Mouse (Mus musculus): ENCODE results near the gene Vmn1r35. TPM values are rescaled to one million over a fixed set of nuclear protein-coding genes. Genes with fewer than 3 reads are reported as not detected.
"Not testable (repeated sequence)": the region's sequence is repeated elsewhere in the genome, so short reads cannot be mapped to it uniquely, and the experiment has no call there.

Vmn1r35 gene
- not detected in 2 replicates for polyA plus RNA-seq (2016; fragmentation: Nextera tagmentation; extraction: Ambion mirVana)

- Histone ChIP-seq H3K9ac (no peak within 1 kb of the TSS), H3K36me3 (no peaks in the 10 kb centered on the region), H3K4me3 (no peak within 1 kb of the TSS), H3K27ac (no peak within 1 kb of the TSS), H3K9me3 (no peaks in the 10 kb centered on the region), H3K4me1 (no peaks in the 10 kb centered on the region), H3K27me3 (replicated peaks) (no peaks in the 10 kb centered on the region), H3K4me2 (replicated peaks) (no peak within 1 kb of the TSS)
- WGBS = 83% methylated on average over 3 of the region's 3 CpGs
- no peak for ATAC-seq (ENCODE audit: low FRiP score, low read depth)
Observed at GRCm38 (mm10) chr6:66685806-66686205, at the start of gene Vmn1r35. Vmn1r35 (minus strand) TSS chr6:66685906.

GRCm38 (mm10) chr6:66729082-66729481, 43.4 kb upstream of the Vmn1r35 start, which contains the start of gene Vmn1r37:
Vmn1r37 (plus strand) TSS chr6:66729382.
- H3K27me3 ChIP-seq (replicated peaks); H3K36me3 ChIP-seq; H3K4me2 ChIP-seq (replicated peaks); H3K27ac ChIP-seq; H3K9me3 ChIP-seq; ATAC-seq (ENCODE audit: low FRiP score, low read depth); H3K4me1 ChIP-seq; H3K4me3 ChIP-seq; H3K9ac ChIP-seq: not testable (repeated sequence)

DNA sequence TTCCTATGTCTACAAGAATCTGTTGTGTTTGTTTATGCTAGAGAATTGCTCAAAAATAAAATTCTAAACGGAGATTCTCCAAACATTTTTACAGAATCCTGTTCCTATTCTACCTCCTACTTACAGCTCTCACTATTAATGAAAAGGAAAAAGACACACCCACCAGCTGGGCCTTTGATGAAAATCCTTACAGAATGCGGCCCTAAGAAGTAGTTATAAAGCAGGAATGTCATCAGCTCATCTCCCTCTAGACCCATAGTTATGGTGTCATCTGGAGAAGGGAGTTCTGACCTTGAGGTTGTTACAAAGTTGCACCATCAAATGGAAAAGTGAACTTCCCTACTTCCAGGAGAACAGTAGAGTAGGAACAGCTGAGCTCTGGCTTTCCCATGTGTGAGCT, 33.4 kb upstream of the Vmn1r35 start, which contains the start of gene Vmn1r36:
TSS of gene Vmn1r36 (minus strand) at position 101 of the 400 bp plus-strand sequence.
- not testable (repeated sequence) for H3K9me3 ChIP-seq; H3K4me1 ChIP-seq; H3K27me3 ChIP-seq (replicated peaks); H3K36me3 ChIP-seq; H3K27ac ChIP-seq; H3K9ac ChIP-seq; H3K4me2 ChIP-seq (replicated peaks); ATAC-seq (ENCODE audit: low FRiP score, low read depth); H3K4me3 ChIP-seq
- WGBS = 75% methylated on average over 2 of the region's 2 CpGs

DNA sequence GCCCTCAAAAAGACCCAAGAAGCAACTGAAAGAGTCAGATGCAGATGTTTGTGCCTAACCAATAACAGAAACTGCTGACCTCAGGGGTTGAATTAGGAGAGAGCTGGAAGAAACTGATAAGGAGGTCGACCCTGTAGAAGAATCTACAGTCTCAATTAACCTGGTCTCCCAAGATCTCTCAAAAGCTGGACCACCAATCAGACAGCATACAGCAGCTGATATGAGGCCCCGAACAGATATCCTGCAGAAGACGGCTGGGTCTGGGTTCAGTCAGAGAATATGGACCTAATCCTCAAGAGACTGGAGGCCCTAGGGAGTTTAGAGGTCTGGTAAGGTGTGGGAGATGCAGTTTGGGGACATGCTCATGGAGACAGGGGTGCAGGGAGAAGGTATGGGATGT, 28.1 kb upstream of the Vmn1r35 start:
- H3K27me3 ChIP-seq (replicated peaks) = no peaks in the 10 kb centered on the region
- no peak for ATAC-seq (ENCODE audit: low FRiP score, low read depth)
- H3K4me2 ChIP-seq (replicated peaks) = no peak overlapping the region
- no peak overlapping the region for H3K27ac ChIP-seq
- no peaks in the 10 kb centered on the region for H3K9me3 ChIP-seq
- WGBS = 89% methylated on average over 3 of the region's 3 CpGs
- no peaks in the 10 kb centered on the region for H3K4me1 ChIP-seq
- no peak overlapping the region for H3K9ac ChIP-seq
- H3K36me3 ChIP-seq = no peaks in the 10 kb centered on the region
- no peak overlapping the region for H3K4me3 ChIP-seq

DNA sequence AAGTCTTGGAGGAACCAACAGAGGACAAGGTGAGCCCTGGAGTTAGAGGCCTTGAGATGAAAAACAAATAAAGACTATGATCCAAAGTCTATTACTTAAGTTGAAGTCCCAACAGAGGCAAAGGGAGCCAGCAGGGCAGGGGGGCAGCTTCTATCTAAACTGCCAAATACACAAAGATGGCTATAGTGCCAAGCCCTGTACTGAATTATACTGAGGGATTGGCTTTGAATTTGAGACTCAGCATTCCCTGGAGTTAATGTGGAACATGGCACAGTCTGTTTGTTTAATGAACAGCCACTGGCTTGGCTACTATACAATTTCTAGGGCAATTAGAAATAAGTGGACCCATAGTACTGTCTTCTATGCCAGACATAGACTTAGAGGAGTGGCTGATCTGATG, 23.2 kb upstream of the Vmn1r35 start:
- Histone ChIP-seq H3K4me1 (no peaks in the 10 kb centered on the region), H3K4me2 (replicated peaks) (no peak overlapping the region)

DNA sequence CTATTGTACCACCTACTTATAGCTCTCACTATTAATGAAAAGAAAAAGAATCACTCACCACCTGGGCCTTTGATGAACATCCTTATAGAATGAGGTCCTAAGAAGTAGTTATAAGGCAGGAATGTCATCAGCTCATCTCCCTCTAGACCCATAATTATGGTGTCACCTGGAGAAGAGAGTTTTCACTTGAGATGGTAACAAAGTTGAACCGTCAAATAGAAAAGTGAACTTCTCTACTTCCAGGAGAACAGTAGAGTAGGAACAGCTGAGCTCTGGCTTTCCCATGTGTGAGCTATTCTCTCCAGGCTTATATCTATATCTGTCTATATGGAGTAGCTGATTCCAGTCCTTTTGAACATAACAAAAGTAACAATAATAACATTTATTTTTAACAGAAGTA, 41.9 kb downstream of the Vmn1r35 start, which contains the start of gene Vmn1r34:
TSS of gene Vmn1r34 (minus strand) at position 101 of the 400 bp plus-strand sequence.
- 89% methylated on average over 1 of the region's 1 CpGs for WGBS
- no peaks in the 10 kb centered on the region for H3K27me3 ChIP-seq (replicated peaks)
- H3K4me2 ChIP-seq (replicated peaks) = no peak within 1 kb of the TSS
- H3K36me3 ChIP-seq = no peaks in the 10 kb centered on the region
- no peak for ATAC-seq (ENCODE audit: low FRiP score, low read depth)
- no peak within 1 kb of the TSS for H3K4me3 ChIP-seq
- H3K4me1 ChIP-seq = no peaks in the 10 kb centered on the region
- no peak within 1 kb of the TSS for H3K27ac ChIP-seq
- H3K9ac ChIP-seq = no peak within 1 kb of the TSS
- no peaks in the 10 kb centered on the region for H3K9me3 ChIP-seq

More for the DNA sequence above, 23.2 kb upstream of the Vmn1r35 start:
- Histone ChIP-seq H3K9ac (no peak overlapping the region), H3K36me3 (no peaks in the 10 kb centered on the region), H3K27ac (no peak overlapping the region), H3K4me3 (no peak overlapping the region), H3K9me3 (no peaks in the 10 kb centered on the region), H3K27me3 (replicated peaks) (no peaks in the 10 kb centered on the region)
- ATAC-seq (ENCODE audit: low FRiP score, low read depth) = no peak

Other genes starting within 250 kb of the Vmn1r35 start
- gene Mad2l1, start 150.5 kb downstream of the Vmn1r35 start, polyA plus RNA-seq (2016; fragmentation: Nextera tagmentation; extraction: Ambion mirVana) = 69.5 and 78.4 TPM in 2 replicates
- 0.06 and 0.14 TPM in 2 replicates for gene Vmn1r32, start 125.8 kb downstream of the Vmn1r35 start, polyA plus RNA-seq (2016; fragmentation: Nextera tagmentation; extraction: Ambion mirVana)
- not detected in 2 replicates for gene Vmn1r33, start 67.6 kb downstream of the Vmn1r35 start, polyA plus RNA-seq (2016; fragmentation: Nextera tagmentation; extraction: Ambion mirVana)
- gene Vmn1r34, start 42.0 kb downstream of the Vmn1r35 start, polyA plus RNA-seq (2016; fragmentation: Nextera tagmentation; extraction: Ambion mirVana) = not detected in 2 replicates
- gene Vmn1r36, start 33.3 kb upstream of the Vmn1r35 start, polyA plus RNA-seq (2016; fragmentation: Nextera tagmentation; extraction: Ambion mirVana) = not detected in 2 replicates
- gene Vmn1r37, start 43.5 kb upstream of the Vmn1r35 start, polyA plus RNA-seq (2016; fragmentation: Nextera tagmentation; extraction: Ambion mirVana) = not detected in 2 replicates
- not detected in 2 replicates for gene Vmn1r38, start 96.7 kb upstream of the Vmn1r35 start, polyA plus RNA-seq (2016; fragmentation: Nextera tagmentation; extraction: Ambion mirVana)
- gene Vmn1r39, start 124.7 kb upstream of the Vmn1r35 start, polyA plus RNA-seq (2016; fragmentation: Nextera tagmentation; extraction: Ambion mirVana) = not detected in 2 replicates
- 38.0 and 41.8 TPM in 2 replicates for gene Gng12, start 210.5 kb upstream of the Vmn1r35 start, polyA plus RNA-seq (2016; fragmentation: Nextera tagmentation; extraction: Ambion mirVana)